Mouse (Mus musculus) bone marrow, adult 2 months (tissue): ENCODE measurements around the gene Tomm40l. TPM values are rescaled to one million over a fixed set of nuclear protein-coding genes. Genes with fewer than 3 reads are reported as not detected.
"Not testable (repeated sequence)": the region's sequence is repeated elsewhere in the genome, so short reads cannot be mapped to it uniquely, and the experiment has no call there.

Source experiments
- H3K27ac ChIP-seq: fragments of 200-500 bp; 2 replicates; pipeline ENCODE4 v1.5.1; 2012; ENCODE audit warnings: low read depth, mild to moderate bottlenecking, control low read depth, inconsistent platforms, low read length; ENCODE audit not compliant: control insufficient read depth, poor library complexity, insufficient read depth
- H3K4me1 ChIP-seq: fragments of 200-500 bp; 2 replicates; pipeline ENCODE4 v1.6.1; 2011; ENCODE audit warnings: low read length; ENCODE audit not compliant: control insufficient read depth, insufficient read depth
- H3K4me3 ChIP-seq: fragments of 200-500 bp; replicated peaks from 2 replicates; pipeline ENCODE3; 2011; ENCODE audit warnings: mild to moderate bottlenecking, low read depth, low read length, control low read depth; ENCODE audit not compliant: control insufficient read depth
- CTCF ChIP-seq: fragments of 200-500 bp; IDR thresholded peaks from 2 replicates; pipeline ENCODE4 v1.5.1; 2011; ENCODE audit warnings: low read length, control low read depth; ENCODE audit not compliant: control insufficient read depth, insufficient read depth
- POLR2A ChIP-seq: fragments of 200-500 bp; IDR thresholded peaks from 2 replicates; pipeline ENCODE4 v1.6.1; 2011; ENCODE audit warnings: low read depth, mild to moderate bottlenecking, control low read depth, low read length, borderline replicate concordance; ENCODE audit not compliant: control insufficient read depth
- WGBS: fragments of 180-500 bp; shearing (Covaris S2); methylation state at CpG from one replicate; pipeline ENCODE4 v1.1.7; 2018; 5-methylcytosine and 5-hydroxymethylcytosine counted together
- polyA plus RNA-seq: library from polyadenylated mRNA; stranded (reverse); fragments of >200 nt; gene quantifications from 2 replicates; pipeline ENCODE4 v1.2.4, GENCODE M21; 2011; ENCODE audit warnings: low replicate concordance; ENCODE audit not compliant: missing spikeins, insufficient read depth, insufficient read length

Tomm40l gene
- polyA plus RNA-seq, 1 experiment = 20.1 TPM

DNA sequence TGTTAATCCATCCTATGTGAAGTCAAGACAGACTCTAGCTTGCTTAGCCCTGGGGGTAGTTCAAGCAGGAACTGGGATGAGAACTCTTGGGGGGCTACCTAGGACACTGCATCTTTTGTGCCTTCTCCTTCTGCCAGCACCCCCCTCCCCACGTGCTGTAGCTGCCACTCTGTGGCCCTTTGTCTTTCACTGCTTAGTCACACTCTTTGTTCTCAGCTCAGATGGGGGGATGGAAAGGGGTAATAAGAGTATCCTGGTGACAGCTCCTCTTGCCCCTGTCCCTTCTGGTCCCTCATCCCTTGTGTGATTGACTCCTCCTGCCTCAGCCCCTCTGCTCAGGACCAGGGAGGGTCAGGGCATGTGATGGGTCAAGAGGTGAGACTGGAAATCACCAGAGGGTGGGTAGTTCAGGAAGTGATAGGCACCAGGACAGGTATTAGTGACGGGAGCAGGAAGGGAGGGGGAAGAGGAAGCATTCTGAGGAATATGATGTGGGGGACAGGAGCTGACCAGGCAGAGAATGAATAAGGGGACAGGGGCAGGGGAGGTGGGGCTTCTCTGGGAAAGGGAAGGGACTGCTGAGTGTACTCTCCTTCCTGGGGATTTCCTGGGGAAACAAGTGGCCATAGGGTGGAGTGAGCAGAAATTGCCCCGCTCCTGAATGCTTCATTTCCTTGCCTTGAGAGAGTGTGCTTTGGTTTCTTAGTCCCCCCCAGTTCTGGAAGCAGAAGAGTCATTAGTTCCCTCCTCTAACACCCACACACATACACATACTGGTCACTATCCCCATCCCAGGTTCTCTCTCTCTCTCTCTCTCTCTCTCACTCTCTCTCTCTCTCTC, 26.3 kb upstream of the Tomm40l start:
- Histone ChIP-seq H3K4me1 (peaks cover 2% of the 10 kb centered on the region; the same call in 1 of the 2 replicates), H3K4me3 (no peak overlapping the region), H3K27ac (no peak overlapping the region)
- WGBS = 50% methylated on average over 3 of the region's 3 CpGs
- TF ChIP-seq CTCF = no peak
- TF ChIP-seq POLR2A = no peak

GRCm38 (mm10) chr1:171247916-171248315, 25.6 kb upstream of the Tomm40l start:
- 45% methylated on average over 4 of the region's 4 CpGs for WGBS
- no peak overlapping the region for H3K27ac ChIP-seq

DNA sequence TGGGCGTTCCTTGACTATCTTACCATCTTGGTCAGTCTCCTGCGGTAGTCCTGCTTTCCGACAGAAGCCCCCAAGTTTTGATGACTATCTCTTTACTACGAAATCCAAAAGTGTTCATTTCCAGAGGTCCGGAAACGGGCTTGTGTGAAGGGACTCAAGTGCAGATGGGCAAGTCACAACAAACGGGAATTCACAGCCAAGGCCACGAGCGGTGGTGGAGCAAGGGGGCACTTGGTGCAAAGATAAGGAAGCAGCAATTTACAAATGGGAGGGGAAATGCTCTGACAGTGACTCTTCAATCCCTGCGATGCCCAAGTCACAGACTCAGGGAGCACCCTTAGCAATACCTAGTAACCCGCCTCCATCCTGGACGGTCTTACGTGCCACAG, 25.1 kb upstream of the Tomm40l start:
- WGBS = 14% methylated on average over 13 of the region's 13 CpGs
- TF ChIP-seq CTCF (no peak), POLR2A (no peak)
- Histone ChIP-seq H3K4me3 (peak overlapping the region; percentile 73), H3K27ac (peak overlapping the region; percentile 48), H3K4me1 (peaks cover 2% of the 10 kb centered on the region; the same call in 1 of the 2 replicates)

More at GRCm38 (mm10) chr1:171247916-171248315, 25.6 kb upstream of the Tomm40l start:
- Histone ChIP-seq H3K4me1 (peaks cover 2% of the 10 kb centered on the region; the same call in 1 of the 2 replicates), H3K4me3 (no peak overlapping the region)
- TF ChIP-seq POLR2A (no peak), CTCF (no peak)

DNA sequence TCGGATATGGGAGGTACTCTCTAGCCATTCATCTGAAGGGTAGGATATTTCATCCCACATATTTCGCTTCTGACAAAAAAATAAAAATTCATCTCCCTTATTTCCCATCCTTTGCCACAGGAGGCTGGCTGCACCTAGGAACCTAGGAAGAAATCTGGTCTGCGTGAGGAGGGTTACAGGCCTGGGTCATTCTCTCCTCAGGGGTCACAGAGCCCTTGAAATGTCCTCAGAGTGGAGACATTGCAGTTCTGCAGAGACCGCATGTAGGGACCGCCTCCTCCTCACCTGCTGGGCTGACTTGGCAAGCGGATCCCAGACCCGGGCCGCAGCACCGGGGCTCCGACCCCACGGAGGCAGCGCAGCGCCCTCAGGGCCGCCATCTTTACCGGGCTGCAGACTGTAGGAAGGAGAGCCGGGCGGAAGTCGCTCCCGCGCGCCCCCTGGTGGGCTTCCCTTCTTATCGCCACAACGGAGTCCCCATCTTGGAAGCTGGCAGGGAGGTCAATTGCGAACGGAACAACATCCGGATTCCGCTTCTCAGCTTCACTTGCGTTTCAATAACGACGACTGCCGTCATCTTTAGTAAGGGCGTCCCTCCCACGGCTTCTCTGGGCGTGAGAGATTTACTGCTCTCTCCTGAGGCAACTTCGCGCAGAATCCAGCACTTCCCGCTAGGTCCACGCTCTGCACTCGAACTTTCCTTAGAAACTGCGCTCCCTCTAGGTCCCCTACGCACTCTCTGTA, 24.6 kb upstream of the Tomm40l start:
- H3K4me1 ChIP-seq = peaks cover 2% of the 10 kb centered on the region; the same call in 1 of the 2 replicates
- peak overlapping the region; percentile 83 for H3K4me3 ChIP-seq
- WGBS = under 1% methylated on average over 41 of the region's 41 CpGs

GRCm38 (mm10) chr1:171245353-171245752, 23.0 kb upstream of the Tomm40l start:
- H3K27ac ChIP-seq = no peak overlapping the region
- 90% methylated on average over 8 of the region's 8 CpGs for WGBS

More for the DNA sequence above, 24.6 kb upstream of the Tomm40l start:
- H3K27ac ChIP-seq = peak overlapping the region; percentile 48
- TF ChIP-seq POLR2A (peak; percentile 84; the same call in 1 of the 2 replicates), CTCF (peak; percentile 86)

GRCm38 (mm10) chr1:171241952-171242351, 19.6 kb upstream of the Tomm40l start:
- WGBS = 89% methylated on average over 12 of the region's 12 CpGs
- H3K4me3 ChIP-seq, H3K4me1 ChIP-seq, H3K27ac ChIP-seq: not testable (repeated sequence)

More at GRCm38 (mm10) chr1:171245353-171245752, 23.0 kb upstream of the Tomm40l start:
- H3K4me1 ChIP-seq = peaks cover 2% of the 10 kb centered on the region; the same call in 1 of the 2 replicates
- TF ChIP-seq POLR2A (no peak), CTCF (no peak)
- H3K4me3 ChIP-seq = no peak overlapping the region

DNA sequence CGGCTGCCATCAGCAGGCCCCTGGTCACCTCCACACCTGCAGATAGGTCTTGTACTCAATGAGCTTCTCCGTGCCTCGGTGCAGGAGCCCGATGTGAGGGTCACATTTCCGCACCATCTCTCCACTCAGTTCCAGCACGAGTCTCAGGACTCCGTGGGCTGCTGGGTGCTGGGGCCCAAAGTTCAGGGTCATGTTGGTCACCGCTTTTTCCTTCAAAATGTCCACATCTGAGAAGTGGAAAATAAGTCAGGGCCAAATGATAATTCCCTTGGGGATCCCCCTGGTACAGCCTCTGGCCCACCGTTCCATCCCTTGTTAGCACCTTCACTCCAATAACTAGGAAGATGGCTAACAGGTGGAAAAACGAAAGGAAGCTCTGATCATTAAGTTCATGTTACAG, 18.6 kb upstream of the Tomm40l start:
- H3K27ac ChIP-seq = no peak overlapping the region
- no peaks in the 10 kb centered on the region for H3K4me1 ChIP-seq
- TF ChIP-seq CTCF (no peak), POLR2A (no peak)
- 90% methylated on average over 10 of the region's 10 CpGs for WGBS
- H3K4me3 ChIP-seq = no peak overlapping the region
